Mouse (Mus musculus): Measurements from ENCODE around the gene Fam189a1. TPM values are rescaled to one million over a fixed set of nuclear protein-coding genes. Genes with fewer than 3 reads are reported as not detected.

The Fam189a1 gene
- polyA plus RNA-seq, 1 experiment = not detected

GRCm38 (mm10) chr7:64716286-64716685 lies 440.1 kb downstream of the Fam189a1 start:
- H3K4me1 ChIP-seq (ENCODE audit: control insufficient read depth, insufficient read depth, insufficient read length, low read length) = no peaks in the 10 kb centered on the region
- no peak overlapping the region for H3K27ac ChIP-seq (replicated peaks; ENCODE audit: low read depth, low read length)
- H3K4me3 ChIP-seq (ENCODE audit: insufficient read depth, low read depth, low read length) = no peak overlapping the region

- Histone ChIP-seq H3K4me3 (ENCODE audit: insufficient read depth, low read depth, low read length) (no peak overlapping the region), H3K4me1 (ENCODE audit: control insufficient read depth, insufficient read depth, insufficient read length, low read length) (no peaks in the 10 kb centered on the region), H3K27ac (replicated peaks; ENCODE audit: low read depth, low read length) (no peak overlapping the region)
These were observed 446.7 kb downstream of the Fam189a1 start for GRCm38 (mm10) chr7:64709520-64710262.

- no peak overlapping the region for H3K27ac ChIP-seq (replicated peaks; ENCODE audit: low read depth, low read length)
- no peak overlapping the region for H3K4me3 ChIP-seq (ENCODE audit: insufficient read depth, low read depth, low read length)
- no peaks in the 10 kb centered on the region for H3K4me1 ChIP-seq (ENCODE audit: control insufficient read depth, insufficient read depth, insufficient read length, low read length)
These were observed 448.2 kb downstream of the Fam189a1 start for GRCm38 (mm10) chr7:64708176-64708575.
